Mouse (Mus musculus) liver, embryonic 15.5 days (tissue): ENCODE results near the gene Rpusd1. TPM values are rescaled to one million over a fixed set of nuclear protein-coding genes. Genes with fewer than 3 reads are reported as not detected.

ENCODE experiments used
- ATAC-seq: fragments of 200-750 bp; cut with Nextera tagmentation; 2 replicates; pipeline ENCODE4 v1.8.0; 2017; ENCODE audit warnings: moderate number of reproducible peaks, mild to moderate bottlenecking, moderate library complexity; ENCODE audit not compliant: insufficient read depth
- H3K27ac ChIP-seq: fragments of 300-500 bp; sonication (generic); replicated peaks from 2 replicates; pipeline ENCODE4 v1.5.1; 2015; ENCODE audit warnings: mild to moderate bottlenecking, inconsistent platforms
- H3K27me3 ChIP-seq: fragments of 300-500 bp; sonication (generic); 2 replicates; pipeline ENCODE4 v1.6.1; 2015; ENCODE audit warnings: mild to moderate bottlenecking, inconsistent platforms
- H3K36me3 ChIP-seq: fragments of 300-500 bp; sonication (generic); replicated peaks from 2 replicates; pipeline ENCODE4 v1.6.1; 2015; ENCODE audit warnings: moderate library complexity, mild to moderate bottlenecking, inconsistent platforms
- H3K4me1 ChIP-seq: fragments of 300-500 bp; sonication (generic); replicated peaks from 2 replicates; pipeline ENCODE4 v1.6.1; 2015; ENCODE audit warnings: inconsistent platforms
- H3K4me2 ChIP-seq: fragments of 300-500 bp; sonication (generic); 2 replicates; pipeline ENCODE4 v1.6.1; 2015; ENCODE audit warnings: moderate library complexity, mild to moderate bottlenecking, inconsistent platforms
- H3K4me3 ChIP-seq: fragments of 300-500 bp; sonication (generic); replicated peaks from 2 replicates; pipeline ENCODE4 v1.5.1; 2015; ENCODE audit warnings: mild to moderate bottlenecking, inconsistent platforms
- H3K9ac ChIP-seq: fragments of 300-500 bp; sonication (generic); 2 replicates; pipeline ENCODE4 v1.6.1; 2015; ENCODE audit warnings: moderate library complexity, mild to moderate bottlenecking, inconsistent platforms
- H3K9me3 ChIP-seq: fragments of 300-500 bp; sonication (generic); replicated peaks from 2 replicates; pipeline ENCODE4 v1.6.1; 2016; ENCODE audit warnings: inconsistent platforms
- WGBS: fragments of 180-500 bp; shearing (Covaris S2); methylation state at CpG from one replicate; pipeline ENCODE4 v1.1.7; 2015; ENCODE audit warnings: mixed read lengths; ENCODE audit not compliant: insufficient replicate concordance; 5-methylcytosine and 5-hydroxymethylcytosine counted together
- polyA plus RNA-seq: library from polyadenylated mRNA; unstranded; fragments of >200 nt; fragmentation: Nextera tagmentation; extraction: Ambion mirVana; gene quantifications from 2 replicates; pipeline ENCODE4 v1.2.1, GENCODE M21; 2015

The Rpusd1 gene
- polyA plus RNA-seq, 1 experiment from 2014 or later, result 6.6 TPM

GRCm38 (mm10) chr17:25715627-25716026, 11.8 kb upstream of the Rpusd1 start:
- no peak overlapping the region for H3K9ac ChIP-seq
- WGBS, result 41% methylated on average over 3 of the region's 3 CpGs
- peaks cover 16% of the 10 kb centered on the region; the same call in 1 of the 2 replicates for H3K4me1 ChIP-seq
- no peak overlapping the region for H3K4me2 ChIP-seq
- H3K4me3 ChIP-seq, result no peak overlapping the region
- no peak for ATAC-seq
- H3K27me3 ChIP-seq, result peaks cover 44% of the 10 kb centered on the region
- peaks cover 20% of the 10 kb centered on the region for H3K36me3 ChIP-seq
- H3K9me3 ChIP-seq, result no peaks in the 10 kb centered on the region
- H3K27ac ChIP-seq, result no peak overlapping the region

GRCm38 (mm10) chr17:25716130-25716529, 11.3 kb upstream of the Rpusd1 start:
- no peak overlapping the region for H3K9ac ChIP-seq
- H3K27me3 ChIP-seq, result peaks cover 44% of the 10 kb centered on the region
- no peak overlapping the region for H3K4me3 ChIP-seq
- H3K4me2 ChIP-seq, result no peak overlapping the region
- no peak for ATAC-seq
- H3K27ac ChIP-seq, result no peak overlapping the region
- 5% methylated on average over 6 of the region's 6 CpGs for WGBS
- peaks cover 25% of the 10 kb centered on the region for H3K36me3 ChIP-seq
- peaks cover 16% of the 10 kb centered on the region; the same call in 1 of the 2 replicates for H3K4me1 ChIP-seq
- H3K9me3 ChIP-seq, result no peaks in the 10 kb centered on the region

GRCm38 (mm10) chr17:25716711-25717637, 10.5 kb upstream of the Rpusd1 start, which contains the start of gene Gng13:
Gene Gng13, plus strand, starts transcription at chr17:25717171.
- WGBS, result 2% methylated on average over 45 of the region's 45 CpGs
- peak within 1 kb of the TSS; percentile 35 for H3K4me3 ChIP-seq
- peaks cover 33% of the 10 kb centered on the region for H3K36me3 ChIP-seq
- H3K27ac ChIP-seq, result no peak within 1 kb of the TSS
- H3K9ac ChIP-seq, result no peak within 1 kb of the TSS; the same call in 1 of the 2 replicates
- peak within 1 kb of the TSS; percentile 54 for H3K4me2 ChIP-seq
- H3K27me3 ChIP-seq, result peaks cover 44% of the 10 kb centered on the region
- H3K9me3 ChIP-seq, result no peaks in the 10 kb centered on the region
- peaks cover 16% of the 10 kb centered on the region; the same call in 1 of the 2 replicates for H3K4me1 ChIP-seq
- ATAC-seq, result no peak

- Histone ChIP-seq H3K4me3 (peak overlapping the region; percentile 35; the same call in 1 of the 2 replicates), H3K36me3 (peaks cover 40% of the 10 kb centered on the region), H3K4me2 (peak overlapping the region; percentile 54), H3K9me3 (no peaks in the 10 kb centered on the region), H3K27ac (no peak overlapping the region), H3K9ac (no peak overlapping the region; the same call in 1 of the 2 replicates), H3K4me1 (peaks cover 16% of the 10 kb centered on the region; the same call in 1 of the 2 replicates), H3K27me3 (peaks cover 44% of the 10 kb centered on the region)
- ATAC-seq, result no peak
- 11% methylated on average over 6 of the region's 6 CpGs for WGBS
Observed at GRCm38 (mm10) chr17:25717691-25718090, 9.8 kb upstream of the Rpusd1 start.

GRCm38 (mm10) chr17:25721476-25721875, 6.0 kb upstream of the Rpusd1 start:
- no peak for ATAC-seq
- Histone ChIP-seq H3K36me3 (peaks cover 68% of the 10 kb centered on the region), H3K27ac (no peak overlapping the region), H3K4me1 (peaks cover 18% of the 10 kb centered on the region), H3K4me2 (no peak overlapping the region), H3K4me3 (no peak overlapping the region), H3K9me3 (no peaks in the 10 kb centered on the region), H3K9ac (no peak overlapping the region), H3K27me3 (peaks cover 23% of the 10 kb centered on the region)
- 91% methylated on average over 5 of the region's 5 CpGs for WGBS

- Histone ChIP-seq H3K27ac (no peak overlapping the region), H3K9ac (no peak overlapping the region), H3K4me1 (peaks cover 23% of the 10 kb centered on the region), H3K27me3 (peaks cover 3% of the 10 kb centered on the region; the same call in 1 of the 2 replicates), H3K9me3 (no peaks in the 10 kb centered on the region), H3K4me2 (no peak overlapping the region), H3K36me3 (peaks cover 68% of the 10 kb centered on the region), H3K4me3 (no peak overlapping the region)
- no peak for ATAC-seq
- 90% methylated on average over 19 of the region's 19 CpGs for WGBS
Observed at GRCm38 (mm10) chr17:25723470-25723869, 4.0 kb upstream of the Rpusd1 start.

GRCm38 (mm10) chr17:25723919-25724318, 3.6 kb upstream of the Rpusd1 start:
- no peak overlapping the region for H3K27ac ChIP-seq
- H3K9ac ChIP-seq, result no peak overlapping the region
- H3K36me3 ChIP-seq, result peaks cover 65% of the 10 kb centered on the region
- no peaks in the 10 kb centered on the region for H3K27me3 ChIP-seq
- ATAC-seq, result no peak
- H3K4me3 ChIP-seq, result no peak overlapping the region
- H3K4me1 ChIP-seq, result peaks cover 25% of the 10 kb centered on the region
- H3K4me2 ChIP-seq, result no peak overlapping the region
- WGBS, result 72% methylated on average over 7 of the region's 7 CpGs
- H3K9me3 ChIP-seq, result no peaks in the 10 kb centered on the region

GRCm38 (mm10) chr17:25725264-25725663, 2.2 kb upstream of the Rpusd1 start:
- Histone ChIP-seq H3K27ac (no peak overlapping the region), H3K36me3 (peaks cover 52% of the 10 kb centered on the region), H3K4me3 (no peak overlapping the region), H3K9ac (no peak overlapping the region), H3K27me3 (no peaks in the 10 kb centered on the region), H3K9me3 (no peaks in the 10 kb centered on the region), H3K4me2 (no peak overlapping the region), H3K4me1 (peaks cover 25% of the 10 kb centered on the region)
- no peak for ATAC-seq
- WGBS, result 83% methylated on average over 6 of the region's 6 CpGs

- no peaks in the 10 kb centered on the region for H3K27me3 ChIP-seq
- H3K9me3 ChIP-seq, result no peaks in the 10 kb centered on the region
- 19% methylated on average over 4 of the region's 4 CpGs for WGBS
- peak overlapping the region; percentile 39; the same call in 1 of the 2 replicates for H3K27ac ChIP-seq
- H3K4me3 ChIP-seq, result peak overlapping the region; percentile 80
- peaks cover 25% of the 10 kb centered on the region for H3K36me3 ChIP-seq
- peak overlapping the region; percentile 96 for H3K4me2 ChIP-seq
- H3K4me1 ChIP-seq, result peaks cover 25% of the 10 kb centered on the region
- peak overlapping the region; percentile 69 for H3K9ac ChIP-seq
- ATAC-seq, result no peak
Observed at GRCm38 (mm10) chr17:25728009-25728270, 470 bp downstream of the Rpusd1 start.

GRCm38 (mm10) chr17:25732082-25732481, 4.6 kb downstream of the Rpusd1 start:
- Histone ChIP-seq H3K4me3 (no peak overlapping the region), H3K9me3 (no peaks in the 10 kb centered on the region), H3K4me2 (no peak overlapping the region), H3K27me3 (no peaks in the 10 kb centered on the region), H3K4me1 (peaks cover 12% of the 10 kb centered on the region), H3K9ac (no peak overlapping the region), H3K36me3 (no peaks in the 10 kb centered on the region; the same call in 1 of the 2 replicates), H3K27ac (no peak overlapping the region)
- ATAC-seq, result no peak
- WGBS, result 15% methylated on average over 2 of the region's 2 CpGs

- Histone ChIP-seq H3K4me2 (no peak overlapping the region), H3K9me3 (no peaks in the 10 kb centered on the region), H3K9ac (no peak overlapping the region), H3K4me3 (no peak overlapping the region), H3K27me3 (no peaks in the 10 kb centered on the region), H3K27ac (no peak overlapping the region), H3K4me1 (no peaks in the 10 kb centered on the region), H3K36me3 (no peaks in the 10 kb centered on the region)
- 69% methylated on average over 5 of the region's 5 CpGs for WGBS
- no peak for ATAC-seq
Observed at GRCm38 (mm10) chr17:25735246-25735645, 7.8 kb downstream of the Rpusd1 start.
